Mouse (Mus musculus) bone marrow macrophage, adult 2 months (primary cell): ENCODE measurements around the gene Sla2.

Experiments
- CTCF ChIP-seq: IDR thresholded peaks from 2 replicates; pipeline ENCODE4 v1.5.1; 2012; ENCODE audit warnings: low read depth, mild to moderate bottlenecking, low read length, moderate library complexity
- POLR2A ChIP-seq: IDR thresholded peaks from 2 replicates; pipeline ENCODE4 v1.6.1; 2012; ENCODE audit warnings: mild to moderate bottlenecking, low read depth, low read length, borderline replicate concordance

- TF ChIP-seq CTCF (no peak), POLR2A (no peak)
These were observed 14.4 kb upstream of the Sla2 start for GRCm38 (mm10) chr2:156901344-156901743.
